Mouse (Mus musculus): Measurements from ENCODE around the gene Fgd4.

GRCm38 (mm10) chr16:16527267-16527666 lies 73.1 kb downstream of the Fgd4 start:
- TF ChIP-seq CTCF (IDR thresholded peaks at IDR 0.05; ENCODE audit: control insufficient read depth, insufficient read depth, insufficient read length) (no peak), FOSL1 (IDR thresholded peaks at IDR 0.05; ENCODE audit: insufficient read depth, low read length, poor library complexity, severe bottlenecking) (no peak), MAX (IDR thresholded peaks at IDR 0.05) (no peak), CEBPB (IDR thresholded peaks at IDR 0.05; ENCODE audit: low read depth) (no peak)

Data from C2C12 (cell line).